Mouse (Mus musculus) bone marrow macrophage, adult 2 months (primary cell): Measurements from ENCODE around the gene Hemgn. TPM values are rescaled to one million over a fixed set of nuclear protein-coding genes. Genes with fewer than 3 reads are reported as not detected.

Experiments
- H3K27ac ChIP-seq: 2 replicates; pipeline ENCODE4 v1.5.1; 2012; ENCODE audit warnings: low read depth, low read length; ENCODE audit not compliant: insufficient read depth
- H3K4me1 ChIP-seq: 2 replicates; pipeline ENCODE4 v1.6.1; 2012; ENCODE audit warnings: low read length; ENCODE audit not compliant: control insufficient read depth, insufficient read depth
- H3K4me3 ChIP-seq: 2 replicates; pipeline ENCODE4 v1.5.1; 2012; ENCODE audit warnings: mild to moderate bottlenecking, low read length, moderate library complexity; ENCODE audit not compliant: insufficient read depth
- CTCF ChIP-seq: IDR thresholded peaks from 2 replicates; pipeline ENCODE4 v1.5.1; 2012; ENCODE audit warnings: low read depth, mild to moderate bottlenecking, low read length, moderate library complexity
- POLR2A ChIP-seq: IDR thresholded peaks from 2 replicates; pipeline ENCODE4 v1.6.1; 2012; ENCODE audit warnings: mild to moderate bottlenecking, low read depth, low read length, borderline replicate concordance
- polyA plus RNA-seq: library from polyadenylated mRNA; stranded (reverse); fragments of >200 nt; gene quantifications from 2 replicates; pipeline ENCODE4 v1.2.4, GENCODE M21; 2012; ENCODE audit not compliant: missing spikeins, insufficient read depth, insufficient read length

The Hemgn gene
- polyA plus RNA-seq, 1 experiment = not detected

- Histone ChIP-seq H3K4me3 (no peak overlapping the region), H3K4me1 (no peaks in the 10 kb centered on the region), H3K27ac (no peak overlapping the region)
- no peak for TF ChIP-seq CTCF
- no peak for TF ChIP-seq POLR2A
These were observed 67.6 kb downstream of the Hemgn start for GRCm38 (mm10) chr4:46345773-46346100.

- Histone ChIP-seq H3K4me1 (no peaks in the 10 kb centered on the region), H3K27ac (no peak overlapping the region), H3K4me3 (peak overlapping the region; percentile 36; the same call in 1 of the 2 replicates)
- no peak for TF ChIP-seq POLR2A
- no peak for TF ChIP-seq CTCF
These were observed 68.1 kb downstream of the Hemgn start for GRCm38 (mm10) chr4:46345056-46345772.

GRCm38 (mm10) chr4:46344288-46344687, 69.0 kb downstream of the Hemgn start:
- peak overlapping the region; percentile 36 for H3K4me3 ChIP-seq

More at GRCm38 (mm10) chr4:46344288-46344687, 69.0 kb downstream of the Hemgn start:
- Histone ChIP-seq H3K27ac (no peak overlapping the region), H3K4me1 (no peaks in the 10 kb centered on the region)
- TF ChIP-seq POLR2A (no peak), CTCF (no peak)

Other genes starting within 250 kb of the Hemgn start
- 45.7 and 49.1 TPM in 2 replicates for gene Xpa, start 217.2 kb downstream of the Hemgn start, polyA plus RNA-seq
- gene Foxe1, start 69.9 kb downstream of the Hemgn start, polyA plus RNA-seq = not detected in 2 replicates
- 4.2 and 5.7 TPM in 2 replicates for gene Trmo, start 24.1 kb downstream of the Hemgn start, polyA plus RNA-seq
- 204 and 219 TPM in 2 replicates for gene Anp32b, start 37.4 kb upstream of the Hemgn start, polyA plus RNA-seq
- gene Nans, start 75.7 kb upstream of the Hemgn start, polyA plus RNA-seq = 41.8 and 43.4 TPM in 2 replicates
- 41.5 and 58.1 TPM in 2 replicates for gene Trim14, start 122.6 kb upstream of the Hemgn start, polyA plus RNA-seq
- 53.0 and 59.7 TPM in 2 replicates for gene Coro2a, start 188.7 kb upstream of the Hemgn start, polyA plus RNA-seq
- 2.9 and 3.3 TPM in 2 replicates for gene Tbc1d2, start 236.7 kb upstream of the Hemgn start, polyA plus RNA-seq